Mouse (Mus musculus) E14TG2a.4 (cell line): ENCODE data around the gene Fam69a.
A peak's percentile ranks its signal among the peaks of the same experiment; 100 is the strongest.

Experiments
- CTCF ChIP-seq: conservative IDR thresholded peaks from 2 replicates; pipeline ENCODE4 v1.5.1; 2014; ENCODE audit warnings: low read length
- NANOG ChIP-seq: IDR thresholded peaks from 2 replicates; pipeline ENCODE4 v1.6.1; 2014; ENCODE audit warnings: borderline replicate concordance, low read length, mixed read lengths
- POU5F1 ChIP-seq: IDR thresholded peaks from 2 replicates; pipeline ENCODE4 v1.6.1; 2014; ENCODE audit warnings: low read length, borderline replicate concordance

DNA sequence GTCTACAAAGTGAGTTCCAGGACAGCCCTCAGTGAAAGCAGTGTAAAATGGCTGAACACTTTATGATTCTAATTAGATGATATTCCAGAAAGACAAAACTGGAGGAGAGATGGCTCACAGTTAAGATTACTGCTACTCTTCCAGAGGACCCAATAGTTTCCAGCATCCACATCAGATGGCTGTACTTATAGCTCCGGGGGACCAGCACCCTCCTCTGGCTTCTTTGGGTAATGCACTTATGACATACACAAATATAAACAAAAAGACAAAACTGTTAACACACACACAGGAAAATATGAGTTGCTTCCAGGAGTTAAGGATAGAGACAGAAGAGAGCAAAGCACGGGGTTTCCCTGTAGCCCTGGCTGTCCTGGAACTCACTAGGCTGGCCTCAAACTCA, 43.1 kb upstream of the Fam69a start:
- TF ChIP-seq CTCF (peak; percentile 57), NANOG (no peak), POU5F1 (no peak)
